Mouse (Mus musculus): ENCODE data around the gene Tmc4. TPM values are rescaled to one million over a fixed set of nuclear protein-coding genes. Genes with fewer than 3 reads are reported as not detected.

Tmc4 gene
- polyA plus RNA-seq, 1 experiment, result 14.1 TPM

DNA sequence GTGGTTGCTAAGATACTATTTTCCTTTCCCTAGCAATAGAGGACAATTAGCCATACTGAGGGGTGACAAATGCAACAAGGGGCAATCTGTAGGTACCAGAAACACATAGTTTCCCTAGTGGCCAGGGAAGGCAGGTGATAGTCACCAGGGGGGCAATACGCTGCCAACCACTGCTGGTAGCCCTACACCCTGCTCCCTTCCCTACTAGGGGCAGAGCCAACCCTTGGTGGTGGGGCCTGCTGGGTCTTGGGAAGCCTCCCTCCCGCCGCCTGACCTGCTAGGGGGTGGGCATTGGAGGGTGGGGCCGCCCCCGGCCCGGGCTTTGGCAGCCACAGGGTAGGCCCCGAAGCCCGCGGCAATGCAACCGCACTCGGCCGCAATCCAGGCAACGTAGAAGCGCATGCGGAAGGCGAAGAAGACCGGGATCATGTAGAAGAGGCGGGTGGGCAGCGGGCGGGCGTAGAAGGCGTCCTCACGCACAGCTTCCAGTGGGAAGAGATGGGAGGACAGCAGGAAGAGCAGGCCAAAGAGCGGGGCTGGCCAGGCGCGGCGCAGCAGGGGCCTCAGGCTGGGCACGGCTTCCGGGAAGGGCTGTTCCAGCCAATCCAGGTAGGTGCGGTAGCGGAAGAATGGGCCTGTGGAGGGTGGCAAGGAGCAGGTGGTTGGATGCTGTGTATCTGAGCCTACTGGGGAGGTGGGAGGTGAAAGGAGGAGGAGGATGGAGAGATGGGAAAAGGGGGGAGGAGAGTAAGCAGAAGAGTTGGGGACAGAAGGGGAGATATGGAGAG lies 8.2 kb upstream of the Tmc4 start:
- TF ChIP-seq CTCF (IDR thresholded peaks at IDR 0.05; ENCODE audit: borderline replicate concordance, extremely low read depth, insufficient read depth, insufficient read length) (no peak), POLR2A (IDR thresholded peaks at IDR 0.05; ENCODE audit: borderline replicate concordance, extremely low read depth, insufficient read depth, insufficient read length, poor library complexity, severe bottlenecking) (no peak)

DNA sequence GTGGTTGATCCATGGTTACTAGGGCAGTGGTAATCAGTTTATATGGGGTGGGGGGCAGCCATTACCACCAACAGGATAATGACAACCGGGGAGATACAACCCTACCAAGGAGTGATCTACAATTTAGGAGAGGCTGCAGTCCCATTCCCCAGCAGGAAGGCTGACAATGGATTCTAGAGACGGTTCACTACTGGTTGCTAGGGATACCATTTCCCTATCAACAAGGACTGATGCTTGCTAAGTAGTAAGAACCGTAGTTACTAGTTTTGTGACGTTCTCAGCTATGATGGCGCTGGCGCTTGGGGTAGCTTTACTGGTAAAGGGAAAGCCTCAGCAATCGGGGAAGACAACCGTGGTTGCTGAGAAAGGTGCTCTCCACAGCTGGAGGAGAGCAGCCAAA lies 7.3 kb upstream of the Tmc4 start:
- no peak for DNase-seq (ENCODE audit: low read depth)
- TF ChIP-seq CTCF (IDR thresholded peaks at IDR 0.05; ENCODE audit: borderline replicate concordance, extremely low read depth, insufficient read depth, insufficient read length), result no peak
- no peak for TF ChIP-seq POLR2A (IDR thresholded peaks at IDR 0.05; ENCODE audit: borderline replicate concordance, extremely low read depth, insufficient read depth, insufficient read length, poor library complexity, severe bottlenecking)

More for the DNA sequence above, 8.2 kb upstream of the Tmc4 start:
- no peak for DNase-seq (ENCODE audit: low read depth)

DNA sequence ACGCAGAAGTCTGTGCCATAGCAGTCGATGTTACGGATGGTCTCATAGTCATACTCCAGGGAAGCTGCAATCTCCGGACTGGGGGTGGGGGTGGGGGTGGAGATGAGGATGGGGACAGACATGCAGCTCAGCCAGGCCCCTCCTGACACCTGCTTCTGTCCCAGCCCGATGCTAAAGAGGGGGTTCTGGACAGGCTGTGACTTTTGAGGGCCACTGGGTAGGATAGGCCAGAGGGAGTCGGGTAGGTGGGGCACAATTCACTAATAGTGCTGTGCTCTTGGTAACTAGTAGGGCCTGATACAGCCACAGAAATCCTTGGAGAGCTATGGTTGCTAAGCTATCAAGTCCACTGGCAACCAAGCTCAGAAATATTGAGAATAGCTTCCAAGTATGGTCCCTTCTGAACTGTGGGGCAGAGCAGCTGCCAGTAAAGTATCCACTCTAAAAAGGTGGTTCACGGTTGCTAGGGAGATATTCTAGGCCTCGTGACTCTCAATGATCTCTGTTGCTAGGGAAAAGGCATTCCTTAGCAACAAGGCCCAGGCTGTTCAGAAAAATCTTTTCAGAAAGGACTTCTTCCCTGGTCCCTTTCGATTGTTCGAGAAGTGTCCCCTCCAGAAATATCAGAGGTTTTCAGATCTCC lies 6.7 kb upstream of the Tmc4 start:
- peak; percentile 80 for DNase-seq (ENCODE audit: low read depth)
- TF ChIP-seq POLR2A (IDR thresholded peaks at IDR 0.05; ENCODE audit: borderline replicate concordance, extremely low read depth, insufficient read depth, insufficient read length, poor library complexity, severe bottlenecking) (no peak), CTCF (IDR thresholded peaks at IDR 0.05; ENCODE audit: borderline replicate concordance, extremely low read depth, insufficient read depth, insufficient read length) (no peak)

DNA sequence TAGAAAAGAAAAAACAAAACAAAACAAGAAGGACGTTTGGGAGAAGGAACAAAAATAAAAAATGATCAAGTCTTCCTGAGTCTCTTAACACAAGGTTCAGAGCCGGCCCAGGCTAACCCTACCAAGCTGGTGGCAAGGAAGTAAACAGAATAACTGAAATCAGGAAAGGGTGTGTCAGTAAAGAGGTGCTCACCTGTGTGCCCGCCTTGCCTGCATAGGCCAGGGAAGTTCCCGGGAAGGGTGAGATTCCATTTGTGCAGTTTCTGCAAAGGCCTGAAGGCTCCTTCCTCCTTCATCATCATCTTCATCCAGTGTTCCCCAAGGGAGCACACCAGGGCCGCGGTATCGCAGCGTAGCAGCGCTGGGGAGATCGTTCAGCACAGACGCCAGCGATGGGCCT lies 982 bp downstream of the Tmc4 start:
- TF ChIP-seq POLR2A (IDR thresholded peaks at IDR 0.05; ENCODE audit: borderline replicate concordance, extremely low read depth, insufficient read depth, insufficient read length, poor library complexity, severe bottlenecking), result no peak
- no peak for DNase-seq (ENCODE audit: low read depth)

DNA sequence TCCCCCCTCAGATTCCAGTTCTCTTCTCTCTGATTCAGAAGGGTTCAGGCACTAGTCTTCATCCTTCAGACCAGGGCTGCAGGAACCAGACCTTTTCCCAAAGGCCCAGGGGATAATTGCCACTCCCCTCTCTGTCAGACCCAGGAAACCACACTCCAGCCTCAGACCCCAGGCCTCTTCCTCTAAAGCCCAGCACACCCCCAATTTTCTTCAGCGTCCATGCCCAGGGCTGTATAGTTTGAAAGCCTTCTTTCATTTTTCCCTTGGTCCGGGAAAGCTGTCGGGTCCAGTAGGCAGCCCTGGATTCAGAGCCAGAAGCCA lies 2.2 kb downstream of the Tmc4 start:
- DNase-seq (ENCODE audit: low read depth), result no peak
- TF ChIP-seq POLR2A (IDR thresholded peaks at IDR 0.05; ENCODE audit: borderline replicate concordance, extremely low read depth, insufficient read depth, insufficient read length, poor library complexity, severe bottlenecking), result no peak
- no peak for TF ChIP-seq CTCF (IDR thresholded peaks at IDR 0.05; ENCODE audit: borderline replicate concordance, extremely low read depth, insufficient read depth, insufficient read length)

DNA sequence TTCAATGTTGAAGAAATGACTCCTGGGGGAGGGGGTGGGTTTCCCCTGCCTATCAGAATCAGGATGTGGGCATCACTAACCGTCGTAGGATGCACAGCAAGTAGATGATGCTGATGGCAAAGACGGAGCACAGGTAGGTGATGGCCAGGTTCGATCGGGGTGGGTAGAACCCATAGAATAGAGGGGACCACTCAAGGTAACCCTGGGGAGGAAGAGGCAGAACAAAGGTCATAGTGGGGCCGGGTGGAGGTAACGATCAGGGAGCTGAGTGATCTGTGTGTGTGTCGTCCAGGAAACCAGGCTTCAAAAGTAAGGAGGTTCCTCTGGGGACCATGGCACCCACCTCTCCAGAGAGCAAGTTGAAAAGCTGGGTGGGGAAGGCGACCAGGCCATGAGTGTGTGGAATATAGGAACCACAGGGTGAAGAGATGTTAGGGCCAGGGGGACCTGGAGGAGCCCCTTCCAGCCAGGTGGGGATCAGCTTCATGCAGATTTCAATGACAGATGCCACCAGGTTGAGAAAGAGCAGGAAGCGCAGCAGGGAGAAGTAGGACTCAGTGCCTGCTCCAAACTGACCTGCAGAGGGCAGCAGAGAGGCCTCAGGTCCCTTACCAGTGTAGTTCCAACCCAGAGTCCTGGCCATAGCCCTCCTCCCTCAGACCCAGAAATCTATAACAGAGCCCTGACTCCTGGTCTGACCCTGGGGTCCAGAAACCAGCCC lies 2.7 kb downstream of the Tmc4 start:
- TF ChIP-seq CTCF (IDR thresholded peaks at IDR 0.05; ENCODE audit: borderline replicate concordance, extremely low read depth, insufficient read depth, insufficient read length) (peak; percentile 99), POLR2A (IDR thresholded peaks at IDR 0.05; ENCODE audit: borderline replicate concordance, extremely low read depth, insufficient read depth, insufficient read length, poor library complexity, severe bottlenecking) (no peak)
- DNase-seq (ENCODE audit: low read depth), result peak; percentile 86

DNA sequence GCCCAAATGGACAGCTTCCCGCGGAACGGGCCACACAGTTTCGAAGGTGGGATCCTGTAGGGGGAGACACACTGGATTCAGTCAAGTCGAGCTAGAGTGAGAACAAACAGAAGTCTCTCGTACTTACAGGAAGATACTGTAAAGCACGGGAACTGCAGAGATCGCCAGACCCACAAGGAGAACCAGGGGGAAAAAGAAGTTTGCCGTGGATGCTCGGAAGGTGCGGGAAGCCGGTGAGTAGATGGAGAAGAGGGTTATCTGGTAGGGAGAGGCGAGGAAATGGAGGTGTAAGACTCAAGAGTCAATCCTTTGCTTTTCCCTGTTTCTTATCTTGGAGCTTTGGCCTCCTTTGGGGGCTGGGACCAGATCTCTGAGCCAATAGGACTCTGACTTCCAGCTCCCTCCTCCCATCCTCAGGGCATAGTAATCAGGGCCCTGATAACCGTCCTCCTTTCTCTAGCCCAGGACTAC lies 10.4 kb downstream of the Tmc4 start:
- DNase-seq (ENCODE audit: low read depth), result no peak
- TF ChIP-seq CTCF (IDR thresholded peaks at IDR 0.05; ENCODE audit: borderline replicate concordance, extremely low read depth, insufficient read depth, insufficient read length), result peak; percentile 5; the same call in 1 of the 2 replicates
- TF ChIP-seq POLR2A (IDR thresholded peaks at IDR 0.05; ENCODE audit: borderline replicate concordance, extremely low read depth, insufficient read depth, insufficient read length, poor library complexity, severe bottlenecking), result no peak

DNA sequence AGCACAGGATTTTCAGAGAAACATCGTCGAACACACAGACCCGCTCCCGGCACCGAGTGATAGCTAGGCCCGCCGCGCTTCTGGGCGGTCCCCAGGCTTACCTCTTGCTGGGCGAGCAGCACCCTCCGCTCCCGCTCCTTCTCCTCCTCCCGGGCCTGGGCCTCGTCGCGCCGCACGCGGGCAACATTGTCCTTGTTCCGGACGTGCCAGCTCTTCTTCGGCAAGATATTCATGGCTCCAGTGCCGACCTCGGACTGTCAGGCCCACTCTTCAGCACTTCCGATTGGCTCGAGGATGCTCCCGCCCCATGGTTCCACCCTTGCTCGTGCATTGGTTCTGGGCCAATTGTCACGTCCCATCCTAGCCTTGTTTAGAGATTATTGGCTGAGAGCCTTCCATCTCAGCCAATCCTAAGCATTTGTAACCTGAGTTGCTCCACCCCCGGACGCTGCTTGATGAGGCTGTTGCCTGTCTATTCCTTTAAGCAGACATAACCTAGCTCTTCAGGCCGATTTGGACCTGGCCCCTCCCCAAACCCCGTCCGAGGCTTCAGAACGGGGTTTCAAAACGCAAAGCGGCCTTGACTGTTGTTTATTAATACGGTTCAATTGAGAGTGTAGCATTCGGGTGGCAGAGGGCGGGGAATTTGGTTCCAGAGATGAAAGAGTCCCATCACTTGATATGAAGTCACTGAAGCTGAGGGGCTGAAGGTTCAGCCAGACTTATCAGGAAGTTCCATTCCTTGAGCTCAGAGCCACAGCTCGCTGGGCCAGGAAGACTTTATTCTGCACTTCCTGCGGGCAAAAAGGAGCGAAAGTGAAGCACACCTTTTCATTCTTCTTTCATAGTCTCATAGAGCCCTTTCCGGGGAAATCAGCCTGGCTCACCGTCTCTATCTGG lies 11.9 kb downstream of the Tmc4 start, which contains the start of gene Leng1:
TSS of gene Leng1 (minus strand) at position 626 of the 900 bp plus-strand sequence.
- peak; percentile 99 for DNase-seq (ENCODE audit: low read depth)
- TF ChIP-seq POLR2A (IDR thresholded peaks at IDR 0.05; ENCODE audit: borderline replicate concordance, extremely low read depth, insufficient read depth, insufficient read length, poor library complexity, severe bottlenecking) (peak; percentile 48; the same call in 1 of the 2 replicates), CTCF (IDR thresholded peaks at IDR 0.05; ENCODE audit: borderline replicate concordance, extremely low read depth, insufficient read depth, insufficient read length) (no peak)

DNA sequence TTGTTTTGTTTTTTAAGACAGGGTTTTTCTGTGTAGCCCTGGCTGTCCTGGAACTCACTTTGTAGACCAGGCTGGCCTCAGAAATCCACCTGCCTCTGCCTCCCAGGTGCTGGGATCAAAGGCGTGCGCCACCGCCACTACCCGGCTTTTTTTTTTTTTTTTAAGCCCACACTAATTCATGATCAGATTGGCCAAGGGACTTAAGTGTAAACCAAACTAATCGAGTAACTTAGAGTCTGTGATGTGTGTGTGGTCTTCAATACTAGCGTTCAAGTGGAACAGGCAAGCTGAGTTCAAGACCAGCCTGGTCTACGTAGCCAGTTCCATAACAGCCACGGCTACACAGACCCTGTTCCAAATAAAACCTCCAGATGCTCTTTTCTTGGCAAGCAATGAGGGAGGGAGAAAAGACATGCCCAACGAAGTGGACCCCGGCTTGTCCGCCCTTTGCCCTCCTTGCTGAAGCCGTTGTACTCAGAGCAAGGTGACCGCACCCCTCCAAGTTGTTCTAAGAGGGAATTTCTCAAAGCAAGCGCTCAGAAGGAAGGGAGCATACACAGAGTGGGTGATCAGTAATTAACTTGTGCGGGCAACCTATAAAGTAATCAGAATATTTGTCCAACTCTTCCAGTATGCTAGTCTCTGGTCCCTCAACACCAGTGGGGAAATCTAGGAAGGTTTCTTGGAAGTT lies 12.7 kb downstream of the Tmc4 start:
- DNase-seq (ENCODE audit: low read depth), result peak; percentile 44
- TF ChIP-seq CTCF (IDR thresholded peaks at IDR 0.05; ENCODE audit: borderline replicate concordance, extremely low read depth, insufficient read depth, insufficient read length), result no peak
- no peak for TF ChIP-seq POLR2A (IDR thresholded peaks at IDR 0.05; ENCODE audit: borderline replicate concordance, extremely low read depth, insufficient read depth, insufficient read length, poor library complexity, severe bottlenecking)

DNA sequence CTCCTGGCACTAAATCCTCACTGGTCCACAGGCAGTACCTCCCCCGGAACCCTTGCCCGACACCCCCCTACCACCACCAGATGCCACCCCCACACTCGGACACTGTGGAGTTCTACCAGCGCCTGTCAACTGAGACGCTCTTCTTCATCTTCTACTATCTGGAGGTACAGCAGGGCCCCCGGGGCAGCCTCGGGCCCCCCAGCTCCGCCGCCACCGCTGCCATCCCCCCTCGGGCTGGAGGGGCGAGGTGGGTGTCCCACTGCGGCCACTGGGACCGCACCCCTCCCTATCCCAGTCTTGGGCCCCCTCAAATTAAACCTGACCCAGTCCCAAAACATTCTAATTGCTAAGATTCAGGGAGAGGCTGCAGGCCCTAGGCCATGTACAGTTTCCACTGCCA lies 18.8 kb downstream of the Tmc4 start:
- TF ChIP-seq CTCF (IDR thresholded peaks at IDR 0.05; ENCODE audit: borderline replicate concordance, extremely low read depth, insufficient read depth, insufficient read length), result no peak
- TF ChIP-seq POLR2A (IDR thresholded peaks at IDR 0.05; ENCODE audit: borderline replicate concordance, extremely low read depth, insufficient read depth, insufficient read length, poor library complexity, severe bottlenecking), result no peak
- no peak for DNase-seq (ENCODE audit: low read depth)

Measured in brain, embryonic 14.5 days (tissue).